Mouse (Mus musculus): ENCODE results near the gene Cavin3. TPM values are rescaled to one million over a fixed set of nuclear protein-coding genes. Genes with fewer than 3 reads are reported as not detected.

Cavin3 gene
- total and polyA plus RNA-seq, 3 experiments, result not detected

DNA sequence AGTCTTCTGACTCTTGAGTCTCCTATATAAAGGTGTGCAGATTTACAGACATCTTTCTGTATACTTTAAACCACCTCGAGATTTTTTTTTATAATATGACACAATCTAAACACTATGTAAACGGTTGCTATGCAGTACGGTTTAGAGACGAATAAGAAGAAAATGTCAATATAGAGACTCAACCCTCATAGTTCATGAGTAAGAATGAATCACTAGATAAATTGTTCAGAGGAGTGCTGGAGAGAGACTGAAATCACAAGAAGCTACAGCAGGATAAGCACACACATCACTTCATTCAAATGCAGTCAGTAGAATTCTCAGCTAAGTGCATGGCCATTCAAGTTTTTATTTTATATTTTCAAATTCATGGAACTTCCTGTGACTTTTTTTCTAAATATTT is 19.9 kb upstream of the Cavin3 start:
- in situ Hi-C loops (cut with MboI; ENCODE audit: low pct_ligation_motif_present, low pct_unique_long_range_greater_than_20kb, low sequenced_read_pairs), result no loop called here

DNA sequence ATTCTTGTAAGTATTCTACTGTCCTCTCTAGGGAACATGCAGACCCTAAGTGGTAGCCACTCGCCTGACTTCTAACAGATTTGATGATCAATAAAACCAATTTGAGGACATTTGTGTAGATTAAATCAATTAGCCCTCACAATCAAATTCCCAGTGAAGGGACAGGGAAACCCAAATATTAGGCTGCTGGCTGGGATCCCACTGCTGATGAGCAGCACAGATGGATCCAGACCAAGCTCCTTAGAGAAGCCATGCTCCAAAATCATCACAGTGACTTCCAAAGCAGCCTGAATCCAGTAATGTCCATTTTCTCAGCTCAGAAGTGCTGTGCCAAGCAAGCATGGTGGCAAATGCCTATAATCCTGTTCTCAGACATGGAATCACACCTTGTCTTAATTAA is 17.6 kb upstream of the Cavin3 start:
- no peaks in the 10 kb centered on the region for H3K9me3 ChIP-seq (replicated peaks; ENCODE audit: low read length)
- no peaks in the 10 kb centered on the region for H3K27me3 ChIP-seq (replicated peaks)
- no peaks in the 10 kb centered on the region for H3K36me3 ChIP-seq (replicated peaks in 1 of 2; ENCODE audit: control insufficient read depth in 1 of 2, insufficient read depth in 1 of 2, low read length in 1 of 2)
- no peak for DNase-seq (ENCODE audit: extremely low read depth)
- no peak overlapping the region for H3K9ac ChIP-seq (ENCODE audit: insufficient read depth, low read depth)
- no peak overlapping the region for H3K4me2 ChIP-seq (ENCODE audit: insufficient read depth, low read depth, poor library complexity, severe bottlenecking)
- peaks cover 0 to 7% of the 10 kb centered on the region in 2 experiments; a peak in 1 of 4 replicates for H3K4me1 ChIP-seq (ENCODE audit: control insufficient read depth in 1 of 2, insufficient read depth in 2 of 2)
- H3K4me3 ChIP-seq (replicated peaks in 1 of 3; ENCODE audit: low read depth in 2 of 3, low read length in 2 of 3, poor library complexity in 1 of 3), result no peak overlapping the region
- H3K79me2 ChIP-seq (replicated peaks; ENCODE audit: control insufficient read depth, extremely low read depth, insufficient read depth, poor library complexity, severe bottlenecking), result no peaks in the 10 kb centered on the region
- in situ Hi-C loops (cut with MboI; ENCODE audit: low pct_ligation_motif_present, low pct_unique_long_range_greater_than_20kb, low sequenced_read_pairs), result no loop called here
- H3K27ac ChIP-seq (ENCODE audit: insufficient read depth, low read depth), result no peak overlapping the region
- dilution Hi-C loops (cut with MboI; ENCODE audit: extremely low pct_ligation_motif_present, extremely low pct_unique_long_range_greater_than_20kb, low sequenced_read_pairs), result no loop called here
- TF ChIP-seq MAFK (IDR thresholded peaks at IDR 0.05; ENCODE audit: insufficient replicate concordance, low read length), result no peak
- TF ChIP-seq ELF1 (IDR thresholded peaks at IDR 0.05; ENCODE audit: low read depth, low read length), result no peak
- TF ChIP-seq IRF4 (IDR thresholded peaks at IDR 0.05; ENCODE audit: low read depth, low read length), result no peak
- no peak for TF ChIP-seq SMC3 (IDR thresholded peaks at IDR 0.05; ENCODE audit: low read depth, low read length)
- TF ChIP-seq KAT2A (IDR thresholded peaks at IDR 0.05; ENCODE audit: insufficient replicate concordance, low read length), result no peak
- no peak for TF ChIP-seq MXI1 (IDR thresholded peaks at IDR 0.05; ENCODE audit: low read depth, low read length)
- TF ChIP-seq MAZ (IDR thresholded peaks at IDR 0.05; ENCODE audit: low read depth, low read length), result no peak
- no peak for TF ChIP-seq POLR2AphosphoS2 (IDR thresholded peaks at IDR 0.05; ENCODE audit: low read depth, low read length)
- no peak for TF ChIP-seq HCFC1 (IDR thresholded peaks at IDR 0.05; ENCODE audit: low read depth, low read length)
- no peak for TF ChIP-seq ETS1 (conservative IDR thresholded peaks at IDR 0.05; ENCODE audit: low read depth, low read length)
- no peak for TF ChIP-seq RAD21 (IDR thresholded peaks at IDR 0.05; ENCODE audit: low read depth, low read length)
- TF ChIP-seq E2F4 (IDR thresholded peaks at IDR 0.05; ENCODE audit: insufficient replicate concordance, low read depth, low read length), result no peak
- TF ChIP-seq ZC3H11A (IDR thresholded peaks at IDR 0.05; ENCODE audit: low read depth, low read length), result no peak
- TF ChIP-seq BHLHE40 (IDR thresholded peaks at IDR 0.05; ENCODE audit: low read depth, low read length), result no peak
- no peak for TF ChIP-seq ZNF384 (IDR thresholded peaks at IDR 0.05; ENCODE audit: low read depth, low read length)
- no peak for TF ChIP-seq MEF2A (IDR thresholded peaks at IDR 0.05; ENCODE audit: borderline replicate concordance, low read depth, low read length)
- no peak for TF ChIP-seq EP300 (IDR thresholded peaks at IDR 0.05; ENCODE audit: low read length)
- TF ChIP-seq TCF12 (IDR thresholded peaks at IDR 0.05; ENCODE audit: low read depth, low read length), result no peak
- TF ChIP-seq ZKSCAN1 (IDR thresholded peaks at IDR 0.05; ENCODE audit: borderline replicate concordance, low read depth, low read length), result no peak
- TF ChIP-seq JUND (conservative IDR thresholded peaks at IDR 0.05; ENCODE audit: low read depth, low read length), result no peak

More for the DNA sequence above, 19.9 kb upstream of the Cavin3 start:
- H3K9me3 ChIP-seq (replicated peaks; ENCODE audit: low read length), result no peaks in the 10 kb centered on the region
- no peak overlapping the region for H3K9ac ChIP-seq (ENCODE audit: insufficient read depth, low read depth)
- H3K79me2 ChIP-seq (replicated peaks; ENCODE audit: control insufficient read depth, extremely low read depth, insufficient read depth, poor library complexity, severe bottlenecking), result no peaks in the 10 kb centered on the region
- no peak for DNase-seq (ENCODE audit: extremely low read depth)
- peaks cover 0 to 7% of the 10 kb centered on the region in 2 experiments; a peak in 1 of 4 replicates for H3K4me1 ChIP-seq (ENCODE audit: control insufficient read depth in 1 of 2, insufficient read depth in 2 of 2)
- no peak for TF ChIP-seq MXI1 (IDR thresholded peaks at IDR 0.05; ENCODE audit: low read depth, low read length)
- TF ChIP-seq PAX5 (IDR thresholded peaks at IDR 0.05; ENCODE audit: low read length), result no peak
- TF ChIP-seq USF1 (IDR thresholded peaks at IDR 0.05; ENCODE audit: low read depth, low read length), result no peak
- TF ChIP-seq POLR2AphosphoS2 (IDR thresholded peaks at IDR 0.05; ENCODE audit: low read depth, low read length), result no peak
- H3K4me3 ChIP-seq (replicated peaks in 1 of 3; ENCODE audit: low read depth in 2 of 3, low read length in 2 of 3, poor library complexity in 1 of 3), result no peak overlapping the region
- no peak overlapping the region for H3K27ac ChIP-seq (ENCODE audit: insufficient read depth, low read depth)
- H3K36me3 ChIP-seq (replicated peaks in 1 of 2; ENCODE audit: control insufficient read depth in 1 of 2, insufficient read depth in 1 of 2, low read length in 1 of 2), result no peaks in the 10 kb centered on the region
- no peak overlapping the region for H3K4me2 ChIP-seq (ENCODE audit: insufficient read depth, low read depth, poor library complexity, severe bottlenecking)
- dilution Hi-C loops (cut with MboI; ENCODE audit: extremely low pct_ligation_motif_present, extremely low pct_unique_long_range_greater_than_20kb, low sequenced_read_pairs), result no loop called here
- H3K27me3 ChIP-seq (replicated peaks), result no peaks in the 10 kb centered on the region

Data from CH12.LX (cell line).